Mouse (Mus musculus) telencephalon, adult 2 months (tissue): Measurements from ENCODE around the gene Uba1y.
"Not testable (repeated sequence)": the region's sequence is repeated elsewhere in the genome, so short reads cannot be mapped to it uniquely, and the experiment has no call there.

Experiments used
- DNase-seq: peaks from one replicate; pipeline ENCODE4 v3.0.0-alpha.2; 2011; ENCODE audit warnings: low read depth, low spot score

Gene Uba1y

GRCm38 (mm10) chrY:818396-818795 lies at the start of gene Uba1y:
Gene Uba1y (plus strand): TSS chrY:818649.
- no peak for DNase-seq

GRCm38 (mm10) chrY:797309-797708 lies 21.1 kb upstream of the Uba1y start, which contains the start of gene Zfy1:
Gene Zfy1 (minus strand): TSS chrY:797409.
- DNase-seq = not testable (repeated sequence)

GRCm38 (mm10) chrY:808991-809661 lies 9.3 kb upstream of the Uba1y start:
- no peak for DNase-seq

- no peak for DNase-seq
These were observed 54.0 kb downstream of the Uba1y start for GRCm38 (mm10) chrY:872404-872803.

GRCm38 (mm10) chrY:872855-873549 lies 54.6 kb downstream of the Uba1y start:
- DNase-seq = peak; percentile 17
